12 mouse cellular contexts compared by ENCODE assay signal in genomic region chr6:90702197-90702596, GRCm38 (mm10).
DNase-seq lines count a peak whose midpoint lies in the region; ATAC-seq and TF ChIP-seq lines count a peak whose summit lies in the region.
"Had no signal": no experiment of that assay in that cellular context is flagged by ENCODE, and none has a peak within 500 bp of the region (broad histone marks: within the 10 kb centered on the region; RNA-seq: fewer than 3 reads in every experiment).

No protein-coding gene starts in this region.

- no peak for TF ChIP-seq POLR2A in myocyte (IDR thresholded peaks at IDR 0.05; ENCODE audit: insufficient read length, low read depth)

- H3K9ac ChIP-seq in hindbrain, embryonic 12.5 days = no peak overlapping the region
- H3K9ac ChIP-seq: embryonic facial prominence, embryonic 12.5 days; neural tube, embryonic 12.5 days had no signal

- DNase-seq in cerebellum, adult 18-20 months = peak; percentile 52 to 67
- no peak for DNase-seq in cerebellum, adult 8-10 months
- DNase-seq in hindbrain, embryonic 10.5 days (ENCODE audit: low spot score) = no peak
- no peak for DNase-seq in lung, postnatal 25 days (ENCODE audit: low spot score)
- DNase-seq: right cerebral cortex, postnatal 4 days had no signal

- H3K4me1 ChIP-seq in hindbrain, embryonic 10.5 days (replicated peaks) = peaks cover 84% of the 10 kb centered on the region
- H3K4me1 ChIP-seq in hindbrain, embryonic 12.5 days = peaks cover 70% of the 10 kb centered on the region
- peaks cover 92% of the 10 kb centered on the region for H3K4me1 ChIP-seq in megakaryocyte, embryonic 14.5 days

- H3K4me3 ChIP-seq in hindbrain, embryonic 10.5 days = no peak overlapping the region
- H3K4me3 ChIP-seq in hindbrain, embryonic 12.5 days = no peak overlapping the region
- H3K4me3 ChIP-seq in megakaryocyte, embryonic 14.5 days (replicated peaks) = peak overlapping the region; percentile 25
- H3K4me3 ChIP-seq in myocyte = no peak overlapping the region
- H3K4me3 ChIP-seq: embryonic facial prominence, embryonic 12.5 days; neural tube, embryonic 12.5 days had no signal

- H3K4me2 ChIP-seq in hindbrain, embryonic 12.5 days (replicated peaks) = no peak overlapping the region
- H3K4me2 ChIP-seq in myocyte (ENCODE audit: low read depth) = peak overlapping the region; percentile 55
- H3K4me2 ChIP-seq: embryonic facial prominence, embryonic 12.5 days; neural tube, embryonic 12.5 days had no signal

- no peak overlapping the region for H3ac ChIP-seq in myocyte (ENCODE audit: control insufficient read depth, insufficient read length)

- no peaks in the 10 kb centered on the region for H3K27me3 ChIP-seq in hindbrain, embryonic 10.5 days (ENCODE audit: insufficient read depth, poor library complexity, severe bottlenecking)
- no peaks in the 10 kb centered on the region for H3K27me3 ChIP-seq in hindbrain, embryonic 12.5 days
- H3K27me3 ChIP-seq in megakaryocyte, embryonic 14.5 days (replicated peaks) = no peaks in the 10 kb centered on the region
- no peaks in the 10 kb centered on the region for H3K27me3 ChIP-seq in myocyte (ENCODE audit: control insufficient read depth, insufficient read depth, insufficient read length)
- H3K27me3 ChIP-seq: embryonic facial prominence, embryonic 12.5 days; neural tube, embryonic 12.5 days had no signal

- peak overlapping the region; percentile 84; the same call in 1 of the 2 replicates for H3K27ac ChIP-seq in hindbrain, embryonic 10.5 days
- no peak overlapping the region for H3K27ac ChIP-seq in hindbrain, embryonic 12.5 days

- no peak for ATAC-seq in hindbrain, embryonic 12.5 days (ENCODE audit: low FRiP score)
- ATAC-seq in megakaryocyte, adult 5-6 weeks (ENCODE audit: poor library complexity, severe bottlenecking) = no peak
- ATAC-seq: intestine, embryonic 16.5 days had no signal

- H3K79me2 ChIP-seq in myocyte (ENCODE audit: control insufficient read depth, insufficient read depth) = peaks cover 71% of the 10 kb centered on the region

- H3K9me3 ChIP-seq in hindbrain, embryonic 10.5 days = no peaks in the 10 kb centered on the region
- H3K9me3 ChIP-seq in hindbrain, embryonic 12.5 days (replicated peaks) = no peaks in the 10 kb centered on the region
- H3K9me3 ChIP-seq in megakaryocyte, embryonic 14.5 days = no peaks in the 10 kb centered on the region
- H3K9me3 ChIP-seq: embryonic facial prominence, embryonic 12.5 days; neural tube, embryonic 12.5 days had no signal

- H3K36me3 ChIP-seq in hindbrain, embryonic 10.5 days = no peaks in the 10 kb centered on the region
- H3K36me3 ChIP-seq in hindbrain, embryonic 12.5 days = no peaks in the 10 kb centered on the region
- H3K36me3 ChIP-seq in megakaryocyte, embryonic 14.5 days (replicated peaks; ENCODE audit: low read length) = peaks cover 58% of the 10 kb centered on the region
- peaks cover 4% of the 10 kb centered on the region for H3K36me3 ChIP-seq in myocyte (ENCODE audit: control insufficient read depth, insufficient read depth)
- H3K36me3 ChIP-seq: embryonic facial prominence, embryonic 12.5 days; neural tube, embryonic 12.5 days had no signal

TF ChIP-seq in myocyte, 11 proteins besides CTCF, POLR2A, EP300 and RAD21:
- TF ChIP-seq SRF (IDR thresholded peaks at IDR 0.05; ENCODE audit: control insufficient read depth, insufficient read length, low read depth) (no peak), MYOD1 (IDR thresholded peaks at IDR 0.05; ENCODE audit: control insufficient read depth in 1 of 3, insufficient read length in 2 of 3, low read depth in 2 of 3) (peak in 1 of 3 experiments; percentile 16)

Comparison
In these comparisons a context has a peak if more than half of its experiments do, and no peak if none do; other contexts are left out.
1. DNase-seq: peak in cerebellum, adult 18-20 months (2 of 2); none in cerebellum, adult 8-10 months (single experiment), hindbrain, embryonic 10.5 days (single experiment) and lung, postnatal 25 days (single experiment).